In the genomic region with DNA sequence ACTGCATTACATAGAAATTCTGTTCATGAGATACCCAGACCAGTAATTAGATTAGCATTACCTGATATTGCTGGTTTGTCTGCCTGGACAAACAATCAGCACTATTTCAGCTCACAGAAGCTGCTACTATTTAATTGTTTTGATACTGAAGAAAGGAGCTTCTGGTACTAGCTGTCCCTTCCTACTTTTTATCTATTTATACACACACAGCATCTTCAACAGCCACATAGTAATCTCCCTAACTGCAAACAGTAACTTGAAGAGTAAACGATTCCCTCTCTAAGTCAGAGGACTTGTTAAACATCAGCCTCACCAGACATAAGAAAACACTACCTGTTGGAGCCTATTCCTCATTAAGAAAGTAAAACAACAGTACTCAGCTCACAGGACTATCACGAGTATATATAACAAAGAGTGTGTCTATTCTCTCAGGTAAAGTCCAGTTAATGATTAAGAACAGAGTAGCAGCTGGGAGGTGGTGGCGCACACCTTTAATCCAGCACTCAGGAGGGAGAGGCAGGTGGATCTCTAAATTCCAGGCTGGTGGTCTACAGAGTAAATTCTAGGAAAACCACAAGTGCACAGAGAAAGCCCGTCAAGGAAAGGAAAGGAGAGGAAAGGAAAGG, we compare ENCODE assay signal across 22 mouse cellular contexts. TPM values are rescaled to one million over a fixed set of nuclear protein-coding genes. Genes with fewer than 3 reads are reported as not detected.
DNase-seq lines count a peak whose midpoint lies in the region; ATAC-seq and TF ChIP-seq lines count a peak whose summit lies in the region.
"Had no signal": no experiment of that assay in that cellular context is flagged by ENCODE, and none has a peak within 500 bp of the region (broad histone marks: within the 10 kb centered on the region; RNA-seq: fewer than 3 reads in every experiment).

No protein-coding gene starts in this region.

- peak; percentile 22; the same call in 1 of the 2 replicates for ATAC-seq in G1E (ENCODE audit: extremely low read depth, insufficient number of reproducible peaks, low FRiP score, poor library complexity, severe bottlenecking)
- peak; percentile 81 for ATAC-seq in intestine, embryonic 15.5 days
- peak; percentile 35; the same call in 1 of the 2 replicates for ATAC-seq in liver, embryonic 16.5 days (ENCODE audit: low read depth)
- no peak for ATAC-seq in hindbrain, postnatal 0 days
- ATAC-seq: forebrain, embryonic 15.5 days; hindbrain, embryonic 16.5 days had no signal

- H3K9ac ChIP-seq in intestine, embryonic 15.5 days = no peak overlapping the region
- no peak overlapping the region for H3K9ac ChIP-seq in liver, embryonic 16.5 days (ENCODE audit: low read depth, low read length)
- no peak overlapping the region for H3K9ac ChIP-seq in hindbrain, postnatal 0 days (replicated peaks; ENCODE audit: low read length)
- H3K9ac ChIP-seq: forebrain, embryonic 15.5 days; heart, embryonic 15.5 days had no signal

- peak; percentile 34 for DNase-seq in kidney, adult 2 months
- DNase-seq in kidney, adult 11 months = no peak
- no peak for DNase-seq in G1E (ENCODE audit: low spot score)
- no peak for DNase-seq in thymus, adult 18-20 months
- no peak for DNase-seq in lung, postnatal 25 days (ENCODE audit: low spot score)
- no peak for DNase-seq in hindbrain, postnatal 0 days (ENCODE audit: low spot score)
- DNase-seq: adrenal gland, postnatal 25 days; cerebellum, adult 2 months; gastrocnemius, postnatal 36 days; heart, postnatal 4 days; kidney, postnatal 10 days; left cerebral cortex, postnatal 4 days; lung, postnatal 10 days; retina, postnatal 1 day; thymus, postnatal 4 days had no signal

- TF ChIP-seq POLR2A in kidney, adult 2 months (IDR thresholded peaks at IDR 0.05; ENCODE audit: low read depth, low read length) = no peak

- no peaks in the 10 kb centered on the region for H3K9me3 ChIP-seq in G1E (replicated peaks)
- H3K9me3 ChIP-seq in intestine, embryonic 15.5 days = no peaks in the 10 kb centered on the region
- H3K9me3 ChIP-seq in liver, embryonic 16.5 days (replicated peaks; ENCODE audit: control insufficient read depth, low read length) = no peaks in the 10 kb centered on the region
- no peaks in the 10 kb centered on the region for H3K9me3 ChIP-seq in hindbrain, postnatal 0 days (ENCODE audit: low read length)
- H3K9me3 ChIP-seq: forebrain, embryonic 15.5 days; heart, embryonic 15.5 days; midbrain, embryonic 10.5 days had no signal

- 38% methylated on average over 4 of the region's 4 CpGs for WGBS in kidney, adult 2 months
- 61% methylated on average over 4 of the region's 4 CpGs for WGBS in intestine, embryonic 15.5 days
- WGBS in liver, embryonic 16.5 days (ENCODE audit: insufficient replicate concordance) = 41% methylated on average over 4 of the region's 4 CpGs
- 90% methylated on average over 4 of the region's 4 CpGs for WGBS in hindbrain, postnatal 0 days

- no peak for TF ChIP-seq CTCF in kidney, adult 2 months (conservative IDR thresholded peaks at IDR 0.05; ENCODE audit: insufficient read depth, insufficient read length, low read depth, low read length)
- no peak for TF ChIP-seq CTCF in G1E (IDR thresholded peaks at IDR 0.05; ENCODE audit: low read depth, low read length)
- no peak for TF ChIP-seq CTCF in hindbrain, postnatal 0 days (IDR thresholded peaks at IDR 0.05; ENCODE audit: low read depth)

- peaks cover 7% of the 10 kb centered on the region; the same call in 1 of the 2 replicates for H3K4me1 ChIP-seq in kidney, adult 2 months (ENCODE audit: control insufficient read depth, insufficient read depth, low read length)
- peaks cover 35% of the 10 kb centered on the region for H3K4me1 ChIP-seq in G1E (ENCODE audit: insufficient read depth, low read depth, low read length)
- 0 out of 2 replicates have a peak, but pooled peaks cover 3% of the 10 kb centered on the region for H3K4me1 ChIP-seq in intestine, embryonic 15.5 days (replicated peaks)
- peaks cover 13% of the 10 kb centered on the region for H3K4me1 ChIP-seq in liver, embryonic 16.5 days (ENCODE audit: control insufficient read depth, low read depth, low read length)
- no peaks in the 10 kb centered on the region for H3K4me1 ChIP-seq in hindbrain, postnatal 0 days (ENCODE audit: insufficient read depth, low read length)

- peak overlapping the region; percentile 71 for H3K27ac ChIP-seq in kidney, adult 2 months (ENCODE audit: insufficient read depth, low read depth, low read length)
- H3K27ac ChIP-seq in intestine, embryonic 15.5 days = 0 out of 2 replicates have a peak overlapping the region, but pooled peaks have one; percentile 25
- no peak overlapping the region for H3K27ac ChIP-seq in liver, embryonic 16.5 days (ENCODE audit: low read length)
- H3K27ac ChIP-seq in hindbrain, postnatal 0 days = no peak overlapping the region
- H3K27ac ChIP-seq: forebrain, embryonic 15.5 days; heart, embryonic 15.5 days; midbrain, embryonic 10.5 days had no signal

- no peaks in the 10 kb centered on the region for H3K27me3 ChIP-seq in kidney, adult 2 months (replicated peaks; ENCODE audit: control insufficient read depth, insufficient read depth, low read length)
- no peaks in the 10 kb centered on the region for H3K27me3 ChIP-seq in G1E (ENCODE audit: insufficient read depth, low read length)
- H3K27me3 ChIP-seq in intestine, embryonic 15.5 days (replicated peaks) = no peaks in the 10 kb centered on the region
- H3K27me3 ChIP-seq in liver, embryonic 16.5 days (ENCODE audit: control insufficient read depth, insufficient read depth, low read depth, low read length) = no peaks in the 10 kb centered on the region
- H3K27me3 ChIP-seq in hindbrain, postnatal 0 days (ENCODE audit: insufficient read depth, low read length) = no peaks in the 10 kb centered on the region
- H3K27me3 ChIP-seq: forebrain, embryonic 15.5 days; heart, embryonic 15.5 days had no signal

- no peak overlapping the region for H3K4me3 ChIP-seq in kidney, adult 2 months (ENCODE audit: insufficient read depth, low read depth, low read length)
- H3K4me3 ChIP-seq in G1E (ENCODE audit: low read depth, low read length) = no peak overlapping the region
- no peak overlapping the region for H3K4me3 ChIP-seq in intestine, embryonic 15.5 days (replicated peaks)
- H3K4me3 ChIP-seq in liver, embryonic 16.5 days (ENCODE audit: low read depth, low read length) = no peak overlapping the region
- no peak overlapping the region for H3K4me3 ChIP-seq in hindbrain, postnatal 0 days (ENCODE audit: low read length)
- H3K4me3 ChIP-seq: erythroblast, embryonic 14.5 days; forebrain, embryonic 15.5 days; heart, embryonic 15.5 days; midbrain, embryonic 10.5 days had no signal

- H3K36me3 ChIP-seq in kidney, adult 2 months (ENCODE audit: control insufficient read depth, insufficient read depth, low read length) = no peaks in the 10 kb centered on the region
- peaks cover 7% of the 10 kb centered on the region for H3K36me3 ChIP-seq in G1E (replicated peaks)
- no peaks in the 10 kb centered on the region for H3K36me3 ChIP-seq in intestine, embryonic 15.5 days
- H3K36me3 ChIP-seq in liver, embryonic 16.5 days (ENCODE audit: control insufficient read depth, insufficient read depth) = no peaks in the 10 kb centered on the region
- H3K36me3 ChIP-seq in hindbrain, postnatal 0 days (ENCODE audit: insufficient read depth, low read length) = no peaks in the 10 kb centered on the region
- H3K36me3 ChIP-seq: forebrain, embryonic 15.5 days had no signal

- no peak overlapping the region for H3K4me2 ChIP-seq in intestine, embryonic 15.5 days (replicated peaks)
- H3K4me2 ChIP-seq in liver, embryonic 16.5 days (ENCODE audit: low read depth, low read length) = peak overlapping the region; percentile 9; the same call in 1 of the 2 replicates
- no peak overlapping the region for H3K4me2 ChIP-seq in hindbrain, postnatal 0 days (ENCODE audit: low read depth, low read length)
- H3K4me2 ChIP-seq: forebrain, embryonic 15.5 days; heart, embryonic 15.5 days had no signal

RNA-seq across cellular contexts. Expression of gene Glg1, which starts 6.4 kb away (rescaled TPM):
- polyA plus RNA-seq in kidney, adult 2 months (2012; rRNA removed) = 40.8 and 44.5 TPM in 2 replicates
- 71.0 and 71.8 TPM in 2 replicates for total RNA-seq in G1E (2014; fragmentation: Nextera tagmentation)
- total RNA-seq in G1E (2017) = 15.5 and 22.7 TPM in 2 replicates
- 10.8 and 12.7 TPM in 2 replicates for polyA plus RNA-seq in G1E (2012)
- 54.5 and 57.4 TPM in 2 replicates for polyA plus RNA-seq in intestine, embryonic 15.5 days (2015; fragmentation: Nextera tagmentation; extraction: Ambion mirVana)
- 14.6 and 17.4 TPM in 2 replicates for polyA plus RNA-seq in liver, embryonic 16.5 days (2015; fragmentation: Nextera tagmentation; extraction: Ambion mirVana)
- total RNA-seq in hindbrain, postnatal 0 days (2014; rRNA removed) = 37.4 and 42.7 TPM in 2 replicates
- 50.1 and 53.8 TPM in 2 replicates for polyA plus RNA-seq in hindbrain, postnatal 0 days (2015; fragmentation: Nextera tagmentation; extraction: Ambion mirVana)

RNA-seq across cellular contexts. Expression of gene Rfwd3, which starts 47.4 kb away (rescaled TPM):
- polyA plus RNA-seq in kidney, adult 2 months (2012; rRNA removed) = 11.3 and 11.6 TPM in 2 replicates
- 58.1 and 72.0 TPM in 2 replicates for total RNA-seq in G1E (2014; fragmentation: Nextera tagmentation)
- total RNA-seq in G1E (2017) = 79.2 and 83.2 TPM in 2 replicates
- 4.0 and 4.9 TPM in 2 replicates for polyA plus RNA-seq in G1E (2012)
- polyA plus RNA-seq in intestine, embryonic 15.5 days (2015; fragmentation: Nextera tagmentation; extraction: Ambion mirVana) = 49.4 and 50.3 TPM in 2 replicates
- 44.6 and 48.2 TPM in 2 replicates for polyA plus RNA-seq in liver, embryonic 16.5 days (2015; fragmentation: Nextera tagmentation; extraction: Ambion mirVana)
- total RNA-seq in hindbrain, postnatal 0 days (2014; rRNA removed) = 21.6 and 26.6 TPM in 2 replicates
- 14.8 and 15.4 TPM in 2 replicates for polyA plus RNA-seq in hindbrain, postnatal 0 days (2015; fragmentation: Nextera tagmentation; extraction: Ambion mirVana)

Comparison
In these comparisons a context has a peak if more than half of its experiments do, and no peak if none do; other contexts are left out.
1. H3K27ac ChIP-seq: peak in kidney, adult 2 months (single experiment) and intestine, embryonic 15.5 days (single experiment); none in liver, embryonic 16.5 days (single experiment) and hindbrain, postnatal 0 days (single experiment).